Mouse (Mus musculus): ENCODE measurements at regions not wholly inside any gene's neighbourhood (a gene's known extent, or its start where the extent isn't known, plus 50 kb on each side); places are given as distances from the start of the nearest gene placed in this dataset.
A peak's percentile ranks its signal among the peaks of the same experiment; 100 is the strongest.

DNA sequence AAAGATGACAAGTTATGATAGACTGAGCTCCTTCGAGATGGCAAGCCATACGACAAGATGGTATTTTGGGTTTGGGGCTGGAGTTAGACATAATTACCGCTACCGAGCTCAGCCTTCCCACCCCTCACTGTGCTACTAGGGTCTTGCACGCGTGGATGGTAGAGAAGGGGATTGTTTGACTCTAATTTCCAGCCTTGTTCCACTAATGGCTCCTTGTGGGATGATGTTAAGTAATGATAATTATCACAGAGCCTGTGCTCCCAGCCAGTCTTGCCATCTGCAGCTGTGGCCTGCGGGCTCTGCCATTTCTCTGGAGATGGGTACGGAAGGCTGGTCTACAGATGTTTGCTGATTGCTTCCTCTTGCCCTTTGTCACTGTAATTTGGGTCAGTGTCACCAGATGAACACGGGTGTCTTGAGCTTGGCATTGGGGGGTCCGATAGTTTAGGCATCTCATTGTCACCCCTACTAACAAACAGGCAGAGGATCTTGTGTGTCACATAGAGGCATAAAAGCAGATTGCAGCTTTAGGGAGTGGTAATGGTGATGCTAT is 108.8 kb upstream of the Ctbp2 start:
- no peak for DNase-seq (ENCODE audit: low spot score in 2 of 2)

- no peak for DNase-seq (ENCODE audit: low spot score in 2 of 2)
Measured at GRCm38 (mm10) chr7:133230806-133231205, 106.7 kb upstream of the Ctbp2 start.

DNA sequence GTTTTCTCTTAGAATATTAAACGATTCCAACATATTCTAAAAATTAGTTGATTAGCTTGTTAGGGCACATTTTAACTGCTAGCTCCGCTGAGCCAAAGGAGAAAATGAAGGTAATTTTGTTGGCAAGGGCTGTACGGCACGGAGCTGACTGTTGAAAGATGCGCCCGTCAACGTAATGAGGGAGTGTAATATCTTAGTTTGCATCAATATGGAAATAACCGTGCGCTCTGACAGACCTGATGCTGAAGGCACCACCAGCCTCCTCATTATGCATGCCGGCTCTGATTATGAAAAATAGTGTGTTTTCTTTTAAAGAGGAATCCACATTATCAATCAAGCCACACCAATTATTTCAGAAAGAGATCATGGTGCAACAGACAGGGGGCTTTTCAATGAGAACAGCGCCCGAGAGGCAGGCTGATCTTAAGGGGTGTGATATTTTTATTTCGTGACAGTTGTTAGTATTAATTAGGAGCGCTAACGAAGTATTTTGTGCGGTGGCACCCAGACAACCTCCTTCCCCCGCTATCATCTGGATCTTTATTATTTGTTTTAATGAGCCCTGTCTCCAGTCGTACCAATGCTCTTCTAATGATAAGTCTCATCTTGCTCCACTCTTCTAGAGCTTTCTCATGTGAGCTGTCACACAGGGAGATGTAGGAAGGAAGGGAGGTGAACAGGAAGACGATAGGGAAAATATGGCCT is 99.9 kb upstream of the Ctbp2 start:
- DNase-seq (ENCODE audit: low spot score in 2 of 2): no peak

- DNase-seq (ENCODE audit: low spot score in 2 of 2): no peak
Measured at GRCm38 (mm10) chr7:133212328-133212727, 88.2 kb upstream of the Ctbp2 start.

GRCm38 (mm10) chr7:133205704-133206103 is 81.5 kb upstream of the Ctbp2 start:
- no peak for DNase-seq (ENCODE audit: low spot score in 2 of 2)

- DNase-seq (ENCODE audit: low spot score in 2 of 2): no peak
Measured at GRCm38 (mm10) chr7:133204485-133204884, 80.3 kb upstream of the Ctbp2 start.

DNA sequence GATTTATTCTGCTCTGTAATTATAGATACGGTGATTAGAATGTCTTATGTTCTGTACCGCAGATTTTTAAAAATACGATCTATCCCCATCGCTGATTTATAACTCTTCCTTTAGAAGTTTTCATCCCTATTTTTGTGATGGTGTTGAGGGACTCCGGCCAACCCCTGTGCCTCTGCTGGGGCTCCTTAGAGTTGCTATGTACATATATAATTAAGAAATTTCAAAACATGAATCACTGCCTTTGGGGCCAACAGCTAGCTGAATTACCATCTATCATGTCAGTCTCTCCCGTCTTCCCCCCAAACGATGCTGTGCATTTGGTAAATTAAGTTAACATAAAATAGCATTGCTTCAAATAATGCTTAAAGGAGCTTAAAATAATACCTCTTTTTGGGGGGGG is 79.8 kb upstream of the Ctbp2 start:
- no peak for DNase-seq (ENCODE audit: low spot score in 2 of 2)

DNA sequence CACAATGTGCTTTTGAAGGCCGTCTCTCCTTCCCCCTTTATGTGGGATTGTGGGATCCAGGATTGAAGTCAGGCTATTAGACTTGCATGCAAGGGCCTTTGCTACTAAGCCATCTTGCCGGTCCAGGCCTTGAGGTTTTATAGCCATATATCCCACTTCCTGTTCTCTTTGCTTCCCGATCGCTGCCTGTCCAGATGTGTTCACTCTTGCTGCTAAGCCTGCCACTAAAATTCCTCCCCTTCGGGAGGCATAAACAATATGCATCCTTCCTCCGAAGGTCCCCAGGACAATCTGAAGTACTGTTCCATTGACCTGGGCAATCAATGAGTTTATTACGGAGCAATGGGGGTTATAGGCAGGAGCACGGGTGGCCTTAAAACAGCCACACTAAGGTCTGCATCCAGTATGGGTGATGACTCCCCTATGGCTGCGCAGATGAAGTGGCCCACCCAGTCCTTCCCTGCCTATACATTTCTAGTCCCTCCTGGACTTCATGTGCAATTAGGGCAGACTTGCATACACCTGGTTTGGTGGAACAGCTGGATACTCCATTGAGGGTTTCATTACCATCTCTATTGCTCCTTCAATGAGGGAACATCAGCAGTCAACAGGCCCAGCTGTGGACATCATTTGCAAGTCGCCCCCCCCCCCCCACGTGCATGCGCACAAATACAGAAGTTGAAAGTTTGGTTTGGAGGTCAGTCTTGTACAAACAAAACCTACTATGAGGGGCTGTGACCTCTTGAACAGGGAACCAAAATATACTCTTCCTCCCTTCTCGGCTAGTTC is 78.1 kb upstream of the Ctbp2 start:
- DNase-seq (ENCODE audit: low spot score in 2 of 2): no peak

GRCm38 (mm10) chr7:133199046-133199445 is 74.9 kb upstream of the Ctbp2 start:
- DNase-seq (ENCODE audit: low spot score in 2 of 2): no peak

DNA sequence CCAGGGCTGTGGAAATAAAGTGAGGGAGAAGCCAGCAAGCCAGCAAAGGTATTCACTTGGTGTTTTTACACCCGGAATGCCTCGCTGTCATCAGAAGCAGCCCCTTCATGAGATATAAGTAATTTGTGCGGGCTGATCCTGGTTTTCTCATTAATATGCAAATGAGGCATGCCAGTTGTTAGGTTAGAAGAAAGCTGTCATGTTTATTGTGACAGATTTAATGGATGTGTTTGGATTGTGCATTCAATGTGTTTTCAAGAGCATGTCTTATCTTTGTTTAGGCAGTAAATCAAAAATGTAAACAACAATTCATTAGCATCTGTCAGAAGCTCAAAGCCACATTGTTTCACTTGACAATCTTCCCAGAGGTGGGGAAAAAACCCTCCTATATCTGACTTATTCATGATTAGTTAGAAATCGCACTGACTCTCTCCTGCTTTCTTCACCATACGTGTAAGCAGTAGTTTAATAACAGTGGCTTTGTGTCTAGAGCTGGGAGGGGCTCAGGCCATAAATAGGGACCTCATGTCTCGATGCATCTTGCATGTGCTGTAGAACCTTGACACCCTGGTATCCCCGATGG is 65.8 kb upstream of the Ctbp2 start:
- DNase-seq (ENCODE audit: low spot score in 2 of 2): no peak

DNA sequence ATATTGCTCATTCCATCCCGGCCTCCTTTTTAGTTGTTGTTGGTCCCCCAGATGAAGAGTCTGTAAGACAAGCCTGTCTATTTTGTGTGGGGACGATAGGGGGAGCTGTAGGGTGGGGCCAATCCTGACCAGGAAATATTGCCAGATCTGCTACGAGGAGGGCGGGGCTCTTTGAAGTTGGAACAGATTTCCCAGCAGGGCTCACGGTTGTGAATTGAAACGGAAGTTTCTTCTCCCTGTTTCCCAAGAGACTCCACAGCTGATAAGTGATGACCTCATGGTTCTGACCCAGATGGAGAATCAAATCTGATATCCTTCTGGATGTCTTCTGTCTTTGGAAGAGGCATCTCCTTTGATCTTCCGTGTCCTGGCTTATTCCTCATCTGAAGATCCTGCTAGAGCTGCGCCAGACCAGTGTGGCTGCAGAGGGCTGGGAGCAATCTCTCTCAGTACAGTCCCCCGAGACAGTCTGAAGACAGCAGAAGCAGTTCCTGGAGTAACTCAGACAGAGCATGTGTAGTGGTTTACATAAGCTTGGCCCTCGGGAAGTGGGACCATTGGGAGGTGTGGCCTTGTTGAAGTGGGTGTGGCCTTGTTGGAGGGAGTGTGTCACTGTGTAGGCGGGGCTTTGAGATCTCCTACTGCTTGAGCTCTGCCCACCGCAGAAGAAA is 61.9 kb upstream of the Ctbp2 start:
- peak in 1 of 2 experiments; percentile 33 for DNase-seq (ENCODE audit: low spot score in 2 of 2)

DNA sequence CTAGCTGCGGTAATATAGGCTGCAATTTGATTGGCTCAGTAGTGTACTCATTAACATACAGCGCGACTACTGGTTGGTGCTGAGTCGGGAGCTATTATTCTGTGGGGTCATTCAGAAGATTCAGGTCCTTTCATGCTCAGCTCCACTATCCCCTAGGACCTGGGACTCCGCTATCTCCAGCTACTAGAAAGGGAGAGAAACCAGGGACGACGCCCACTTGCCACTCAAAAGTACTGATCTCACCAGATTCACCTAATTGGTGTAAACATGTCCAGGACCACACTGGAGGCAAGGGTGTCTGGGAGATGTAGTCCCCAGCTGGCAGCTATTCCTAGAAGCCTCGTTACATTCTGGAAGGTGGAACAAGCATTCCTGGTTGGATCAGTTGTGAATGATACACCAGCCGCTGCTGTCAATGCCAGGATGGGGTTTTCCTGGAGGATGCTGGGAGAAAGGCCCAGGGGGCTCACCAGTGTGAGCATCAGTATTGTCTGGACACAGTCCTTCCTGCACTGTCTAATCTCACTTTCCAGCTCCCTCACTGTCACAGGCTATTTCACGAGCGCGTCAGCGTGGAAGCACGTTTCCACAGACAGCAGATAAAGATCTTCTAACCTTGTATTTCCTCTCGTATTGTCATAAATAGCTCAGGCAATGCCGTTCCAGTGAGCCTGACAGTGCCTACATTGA is 60.9 kb upstream of the Ctbp2 start:
- DNase-seq (ENCODE audit: low spot score in 2 of 2): no peak

DNA sequence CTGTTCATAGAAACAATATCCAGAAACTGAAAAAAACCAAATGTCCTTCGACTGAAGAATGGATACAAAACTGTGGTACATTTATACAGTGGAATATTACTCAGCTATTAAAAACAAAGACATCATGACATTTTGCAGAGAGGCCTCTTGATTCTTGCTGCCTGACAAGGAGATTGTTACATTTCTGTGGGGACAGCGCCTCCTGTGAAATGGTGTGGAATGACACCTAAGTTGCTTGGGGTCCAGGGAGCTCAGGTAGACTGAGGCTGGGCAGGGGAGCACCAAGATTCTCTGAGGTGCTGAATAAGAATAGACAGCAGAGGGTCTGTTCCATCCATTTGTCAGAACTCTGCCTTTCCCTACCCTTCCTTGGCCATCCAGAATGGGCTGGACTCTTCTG is 57.2 kb upstream of the Ctbp2 start:
- DNase-seq (ENCODE audit: low spot score in 2 of 2): no peak

DNA sequence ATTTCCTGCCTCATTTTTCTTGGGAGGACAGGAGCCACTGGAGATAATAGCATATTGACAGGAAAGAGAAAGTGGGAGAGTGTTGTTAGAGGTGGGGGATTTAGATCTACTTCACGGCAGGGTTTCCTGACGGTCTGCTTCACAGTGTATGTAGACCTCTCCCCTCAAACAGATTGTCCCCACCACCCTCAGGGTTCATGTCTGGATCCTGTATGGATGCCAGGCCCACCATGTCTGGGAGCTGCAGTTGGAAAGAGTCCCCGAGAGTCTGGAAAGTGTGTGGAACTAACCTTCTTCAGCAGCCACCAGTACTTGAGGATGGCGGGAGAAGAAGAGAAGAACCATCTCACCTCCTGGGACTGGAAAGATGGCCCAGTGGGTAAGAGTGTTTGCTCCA is 53.0 kb upstream of the Ctbp2 start:
- no peak for DNase-seq (ENCODE audit: low spot score in 2 of 2)

- DNase-seq (ENCODE audit: low spot score in 2 of 2): no peak
Measured at GRCm38 (mm10) chr7:133176256-133177178, 52.4 kb upstream of the Ctbp2 start.
